Mouse (Mus musculus): ENCODE data around the gene Kcnq2. TPM values are rescaled to one million over a fixed set of nuclear protein-coding genes. Genes with fewer than 3 reads are reported as not detected.

Kcnq2 gene
- not detected in 2 replicates for total RNA-seq (2017)

DNA sequence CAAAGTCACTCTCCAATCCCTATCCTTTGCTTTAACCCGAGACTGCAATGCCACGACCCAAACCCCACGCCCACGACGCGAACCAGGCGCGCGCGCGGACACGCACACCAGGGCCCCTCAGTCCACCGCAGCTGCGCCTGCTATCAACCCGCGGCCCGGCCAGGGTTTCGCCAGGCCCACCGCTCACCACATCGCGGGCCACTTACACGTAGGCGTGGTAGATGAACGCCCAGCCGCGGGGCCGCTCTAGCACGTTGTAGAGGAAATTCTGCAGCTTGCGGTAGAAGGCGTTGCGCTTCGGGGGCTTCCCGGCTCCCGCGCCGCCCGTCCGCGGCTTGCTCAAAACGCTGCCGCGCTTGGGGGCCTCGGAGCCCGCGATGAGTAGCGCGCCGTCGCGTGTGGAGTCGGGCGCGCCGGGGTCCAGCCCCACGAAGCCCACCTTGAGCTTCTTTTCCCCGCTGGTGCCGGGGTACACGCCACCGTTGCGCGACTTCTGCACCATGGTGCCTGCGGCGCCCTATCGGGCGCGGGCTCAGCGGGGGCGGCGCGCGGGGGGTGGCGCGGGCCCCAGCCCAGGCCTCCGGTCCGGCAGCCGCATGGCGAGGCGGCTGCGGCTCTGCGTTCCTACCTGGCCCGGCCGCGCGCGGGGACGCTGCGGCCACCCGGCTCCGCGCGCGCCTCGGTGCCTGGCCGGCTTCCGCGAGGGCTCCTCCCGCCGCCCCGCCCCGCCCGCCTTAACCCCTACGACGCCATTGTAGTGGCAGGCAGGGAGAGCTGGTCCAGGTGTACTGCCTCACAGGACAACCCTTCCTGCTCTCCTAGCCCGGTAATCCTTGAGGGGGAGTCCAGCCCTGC lies at the start of gene Kcnq2:
Gene Kcnq2 (minus strand): TSS at position 710 of the 855 bp plus-strand sequence.
- ATAC-seq (ENCODE audit: extremely low read depth, insufficient number of reproducible peaks, low FRiP score, poor library complexity, severe bottlenecking): no peak

DNA sequence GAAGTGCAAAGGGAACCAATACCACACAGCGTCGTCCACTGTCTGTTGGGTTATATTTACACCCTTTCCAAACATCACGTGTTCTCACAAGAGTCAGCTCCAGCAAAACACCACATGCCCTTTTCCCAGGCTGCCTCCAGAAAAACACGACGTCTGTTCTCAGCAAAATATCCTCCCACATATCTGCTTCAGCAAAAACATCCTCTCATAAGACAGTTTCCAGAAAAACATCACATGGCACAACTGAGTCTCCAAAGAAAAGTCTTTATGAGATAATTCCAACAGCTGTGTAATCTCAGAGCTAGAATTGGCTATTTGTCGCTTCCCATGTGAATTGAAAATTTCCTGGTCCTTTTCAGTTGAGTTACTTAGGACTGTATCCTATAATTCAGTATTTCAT lies 45.8 kb upstream of the Kcnq2 start:
- ATAC-seq (ENCODE audit: extremely low read depth, insufficient number of reproducible peaks, low FRiP score, poor library complexity, severe bottlenecking): no peak

DNA sequence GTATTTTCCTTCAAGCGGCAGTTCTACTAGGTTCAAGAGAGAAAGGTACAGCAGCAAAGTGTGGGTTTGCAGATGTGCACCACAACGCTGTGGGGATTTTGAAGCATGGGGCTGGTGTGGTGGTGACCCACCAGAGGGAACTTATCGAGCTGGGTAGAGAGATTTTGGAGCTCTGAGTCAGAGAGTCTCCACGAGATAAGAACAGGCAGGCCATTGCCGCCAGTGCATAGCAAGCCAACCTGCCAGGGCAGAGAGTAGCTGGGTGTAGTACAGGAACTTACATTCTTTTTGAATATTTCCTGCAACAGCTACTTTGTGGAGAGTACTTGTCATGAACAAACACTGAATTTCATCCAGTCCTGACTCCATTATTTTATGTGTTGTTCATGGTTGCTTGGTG lies 43.4 kb upstream of the Kcnq2 start:
- ATAC-seq (ENCODE audit: extremely low read depth, insufficient number of reproducible peaks, low FRiP score, poor library complexity, severe bottlenecking): no peak

DNA sequence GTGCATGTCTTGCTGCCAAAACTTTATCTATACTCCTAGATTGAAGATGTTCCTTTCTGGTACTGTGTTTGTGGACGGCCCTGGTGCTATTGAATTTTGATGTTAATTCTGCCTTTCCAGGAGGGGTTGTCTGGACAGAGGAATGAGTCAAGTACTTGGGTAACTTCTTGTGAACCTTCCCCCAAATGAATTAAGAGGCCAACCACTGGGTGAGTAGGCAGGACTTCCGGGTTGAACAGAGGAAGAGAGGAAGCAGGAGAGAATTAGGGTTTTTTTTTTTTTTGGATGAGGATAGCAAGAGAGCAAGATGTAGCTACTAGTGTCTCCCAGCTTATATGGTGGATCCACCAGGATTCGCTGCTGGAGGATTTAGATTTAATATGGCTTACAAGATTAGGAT lies 42.9 kb upstream of the Kcnq2 start:
- ATAC-seq (ENCODE audit: extremely low read depth, insufficient number of reproducible peaks, low FRiP score, poor library complexity, severe bottlenecking): no peak

DNA sequence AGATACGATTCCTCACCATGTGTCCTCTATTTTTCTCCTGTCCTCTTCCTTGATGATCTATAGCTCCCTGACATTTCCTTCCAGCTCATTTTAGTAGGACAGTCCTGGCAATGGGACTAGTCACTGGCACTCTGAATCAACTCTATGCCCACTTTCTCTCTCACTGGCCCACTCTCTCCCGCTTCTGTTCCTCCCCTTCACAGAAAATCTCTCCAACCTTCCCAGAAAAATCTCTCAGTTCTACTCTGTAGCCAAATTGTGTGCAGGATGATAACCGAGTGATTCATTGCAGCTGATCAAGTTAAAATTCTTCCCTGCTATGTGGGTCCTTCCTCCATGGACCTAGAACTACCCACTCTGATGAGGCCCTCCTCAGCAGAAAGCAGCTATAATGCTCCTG lies 39.5 kb upstream of the Kcnq2 start:
- no peak for ATAC-seq (ENCODE audit: extremely low read depth, insufficient number of reproducible peaks, low FRiP score, poor library complexity, severe bottlenecking)

DNA sequence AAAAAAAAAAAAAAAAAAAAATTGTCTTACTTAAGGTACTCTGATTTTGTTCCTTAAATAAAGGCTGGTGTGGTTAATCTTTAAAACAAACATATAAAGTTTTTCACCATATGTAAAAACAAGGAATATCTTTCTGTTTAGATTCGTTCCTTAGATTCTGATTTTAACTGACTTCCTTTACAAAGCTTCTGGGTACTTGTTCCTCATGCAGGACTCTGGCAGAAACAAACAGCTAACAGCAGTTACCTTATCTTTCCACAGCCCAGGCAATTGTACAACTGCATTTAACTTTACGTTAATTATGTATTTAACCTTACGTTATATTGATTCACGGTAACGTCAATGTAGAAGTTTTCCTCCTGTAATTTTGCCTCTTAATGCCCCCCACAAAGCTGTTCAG lies 31.4 kb upstream of the Kcnq2 start:
- no peak for ATAC-seq (ENCODE audit: extremely low read depth, insufficient number of reproducible peaks, low FRiP score, poor library complexity, severe bottlenecking)

DNA sequence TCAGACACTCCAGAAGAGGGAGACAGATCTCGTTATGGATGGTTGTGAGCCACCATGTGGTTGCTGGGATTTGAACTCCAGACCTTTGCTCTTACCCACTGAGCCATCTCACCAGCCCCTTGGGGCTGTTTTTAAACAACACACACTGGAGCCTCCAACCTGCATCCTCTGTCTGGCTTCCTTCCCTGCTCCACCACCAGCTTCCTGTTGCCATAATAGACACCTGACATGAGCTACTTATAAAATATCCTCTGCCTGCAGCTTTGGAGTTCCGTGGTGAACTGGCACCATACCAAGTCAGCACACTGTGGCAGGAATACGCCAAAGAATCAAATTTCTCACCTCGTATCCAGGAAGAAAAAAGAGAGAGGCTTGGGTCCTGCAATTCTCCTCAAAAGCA lies 25.7 kb upstream of the Kcnq2 start:
- ATAC-seq (ENCODE audit: extremely low read depth, insufficient number of reproducible peaks, low FRiP score, poor library complexity, severe bottlenecking): no peak

DNA sequence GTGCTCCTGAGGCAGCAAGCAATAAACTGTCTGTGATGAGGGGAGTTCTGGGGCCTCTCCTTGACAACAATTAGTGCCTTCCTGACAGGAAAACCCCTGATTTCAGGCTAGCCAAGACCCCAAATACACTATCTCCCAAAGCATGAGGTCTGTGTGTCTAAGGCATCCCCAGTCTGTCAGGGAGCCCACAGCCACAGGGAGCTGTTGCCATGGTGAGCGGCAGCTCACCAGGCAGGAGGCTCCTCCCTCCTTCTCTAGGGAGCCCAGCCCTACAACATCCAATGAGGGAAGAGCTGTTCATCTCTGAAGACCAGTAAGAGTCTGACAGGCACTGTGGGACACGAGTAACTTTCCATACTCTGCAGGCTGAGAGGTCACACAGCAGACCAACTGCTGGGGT lies 24.7 kb upstream of the Kcnq2 start:
- ATAC-seq (ENCODE audit: extremely low read depth, insufficient number of reproducible peaks, low FRiP score, poor library complexity, severe bottlenecking): no peak

DNA sequence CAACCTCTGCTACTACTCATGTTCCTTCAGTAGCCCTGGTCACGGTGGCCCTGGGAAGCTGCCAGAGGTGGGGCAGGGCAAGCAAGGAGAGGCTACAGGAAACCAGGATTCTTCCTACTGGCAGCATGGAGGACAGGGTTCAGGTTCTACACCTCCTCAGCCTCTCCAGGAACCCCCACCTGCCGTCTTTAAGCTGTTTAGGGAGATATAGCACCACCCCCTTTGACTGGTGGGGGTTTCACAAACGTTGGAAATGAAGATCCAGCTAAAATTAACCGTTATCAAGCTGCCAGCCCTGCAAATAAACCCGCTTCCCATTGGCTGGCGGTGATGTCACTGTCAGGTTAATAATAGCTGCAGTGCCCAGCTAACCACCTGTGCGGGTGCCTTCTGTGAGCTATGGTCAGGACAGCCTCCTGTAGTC lies 24.0 kb upstream of the Kcnq2 start:
- no peak for ATAC-seq (ENCODE audit: extremely low read depth, insufficient number of reproducible peaks, low FRiP score, poor library complexity, severe bottlenecking)

DNA sequence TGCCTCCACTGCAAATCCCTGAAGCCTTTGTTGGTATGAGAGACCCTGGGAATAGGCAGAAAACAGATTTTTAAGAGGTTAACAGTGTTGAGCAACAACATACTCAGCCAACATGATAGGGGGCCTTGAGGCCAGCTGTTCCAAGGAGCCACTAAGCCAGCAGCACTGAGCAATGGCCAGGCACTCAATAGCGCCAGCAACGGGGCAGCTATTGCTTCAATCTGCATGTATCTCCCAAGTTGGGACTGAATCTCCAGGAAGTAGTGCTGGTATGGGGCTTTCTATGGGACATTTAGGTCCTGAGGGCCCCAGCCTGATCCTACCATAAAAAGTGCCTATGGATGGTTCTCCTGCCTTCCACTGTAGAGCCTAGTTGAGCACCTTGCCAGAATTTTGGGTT lies 23.4 kb upstream of the Kcnq2 start:
- no peak for ATAC-seq (ENCODE audit: extremely low read depth, insufficient number of reproducible peaks, low FRiP score, poor library complexity, severe bottlenecking)

DNA sequence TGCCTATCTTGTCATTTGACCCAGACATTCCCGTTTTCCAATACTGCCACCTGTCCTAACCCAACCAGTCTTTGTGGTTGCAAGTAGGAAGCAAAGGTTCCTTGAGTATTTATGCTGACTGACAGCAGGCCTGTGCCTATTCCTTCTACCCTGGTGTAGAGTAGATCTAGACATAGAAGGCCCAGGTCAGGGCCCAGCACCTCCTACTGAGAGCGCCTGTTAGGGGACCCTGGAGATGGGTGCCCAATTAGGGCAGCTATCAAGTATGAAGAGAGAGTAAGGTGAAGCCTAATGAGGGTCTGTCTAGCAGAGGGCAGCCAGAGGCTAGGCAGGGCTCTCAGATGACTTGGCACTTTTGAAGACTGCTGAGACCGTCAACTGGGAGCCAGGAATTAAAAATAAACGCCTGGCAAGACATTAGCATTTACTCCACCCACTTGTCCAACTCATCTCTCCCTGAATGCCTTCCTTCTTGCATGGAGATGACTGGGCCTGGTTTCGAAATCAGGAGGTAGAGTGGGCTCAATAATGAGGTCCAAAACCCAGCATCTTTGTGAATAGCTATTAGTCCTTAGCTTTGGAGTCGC lies 22.7 kb upstream of the Kcnq2 start:
- no peak for ATAC-seq (ENCODE audit: extremely low read depth, insufficient number of reproducible peaks, low FRiP score, poor library complexity, severe bottlenecking)

DNA sequence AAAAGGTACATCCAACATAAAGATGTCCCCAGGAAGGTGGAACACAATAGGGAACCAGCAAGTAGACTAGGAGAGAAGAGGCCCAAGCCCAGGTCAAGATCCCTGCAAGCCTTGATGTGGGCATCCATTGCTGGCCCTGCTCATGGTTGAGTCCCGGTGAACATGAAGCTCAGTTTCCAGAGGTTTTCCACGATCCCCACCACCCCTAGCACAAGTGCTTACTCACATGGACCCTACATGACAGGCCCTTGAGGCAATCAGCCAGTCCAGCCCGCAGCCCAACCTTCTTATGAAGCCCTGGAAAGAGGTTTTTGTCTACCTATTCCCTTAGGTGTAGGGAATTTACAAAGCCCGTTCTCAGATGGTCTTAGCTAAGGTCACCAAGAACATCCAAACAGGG lies 22.1 kb upstream of the Kcnq2 start:
- no peak for ATAC-seq (ENCODE audit: extremely low read depth, insufficient number of reproducible peaks, low FRiP score, poor library complexity, severe bottlenecking)

DNA sequence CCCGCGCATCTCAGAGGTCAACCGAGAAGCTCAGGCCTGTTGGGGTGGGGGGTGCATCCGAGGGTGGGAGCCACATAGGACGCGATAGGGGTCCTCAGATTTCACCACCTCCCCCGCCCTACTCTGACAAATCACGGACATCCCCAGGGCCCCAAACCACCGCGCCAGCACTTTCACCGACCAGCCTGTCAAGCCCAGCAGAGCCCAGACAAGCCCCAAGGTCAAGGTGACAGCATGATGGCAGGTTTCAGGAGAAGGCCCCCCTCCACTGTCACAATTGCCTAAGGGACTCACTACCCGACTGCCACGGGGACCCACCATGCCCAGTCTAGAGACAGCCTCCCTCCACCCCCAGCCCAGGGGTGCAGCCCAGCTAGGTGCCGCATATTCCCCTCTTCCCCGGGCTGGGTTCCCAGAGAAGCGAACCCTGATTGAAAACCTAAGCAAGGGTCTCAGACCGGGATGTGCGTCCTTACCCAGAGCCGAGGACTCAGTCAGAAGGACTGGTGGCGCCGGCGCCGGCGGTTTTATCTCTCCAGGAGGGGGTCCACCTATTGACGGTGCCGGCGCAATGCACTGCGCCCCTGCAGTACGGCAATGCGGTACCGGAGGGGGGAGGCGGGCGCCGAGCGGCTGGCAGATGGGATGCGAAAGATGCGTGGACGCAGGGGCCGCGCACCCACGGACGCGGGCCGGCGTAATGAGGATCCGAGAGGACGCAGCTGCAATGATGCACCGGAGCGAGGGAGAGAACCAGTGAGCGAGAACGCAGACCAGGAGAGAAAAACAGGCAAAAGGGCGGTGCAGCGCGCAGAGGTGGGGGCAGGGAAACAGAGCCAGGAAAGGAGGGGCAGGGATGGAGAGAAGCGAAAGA lies 21.4 kb upstream of the Kcnq2 start, which contains the start of gene Eef1a2:
Gene Eef1a2 (minus strand): TSS at position 767 of the 874 bp plus-strand sequence.
- no peak for ATAC-seq (ENCODE audit: extremely low read depth, insufficient number of reproducible peaks, low FRiP score, poor library complexity, severe bottlenecking)

DNA sequence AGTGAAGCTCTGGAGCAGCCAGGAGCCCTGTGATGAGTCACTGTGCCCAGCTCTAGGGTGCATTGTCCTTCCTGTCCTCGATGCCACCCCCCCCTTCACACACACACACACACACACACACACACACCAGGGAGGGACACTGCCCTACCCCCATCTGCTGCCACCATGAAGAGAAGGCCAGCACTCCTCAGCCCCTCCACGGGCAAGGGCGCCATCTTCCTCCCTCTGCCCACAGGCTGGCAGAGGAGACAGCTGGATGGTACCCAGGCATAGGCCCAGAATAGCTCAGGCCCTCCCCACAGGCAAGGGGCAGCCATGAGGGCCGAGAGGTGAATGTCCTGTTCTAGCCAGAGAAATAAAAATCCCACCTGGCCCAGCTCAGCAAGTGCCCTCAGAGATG lies 20.7 kb upstream of the Kcnq2 start:
- no peak for ATAC-seq (ENCODE audit: extremely low read depth, insufficient number of reproducible peaks, low FRiP score, poor library complexity, severe bottlenecking)

DNA sequence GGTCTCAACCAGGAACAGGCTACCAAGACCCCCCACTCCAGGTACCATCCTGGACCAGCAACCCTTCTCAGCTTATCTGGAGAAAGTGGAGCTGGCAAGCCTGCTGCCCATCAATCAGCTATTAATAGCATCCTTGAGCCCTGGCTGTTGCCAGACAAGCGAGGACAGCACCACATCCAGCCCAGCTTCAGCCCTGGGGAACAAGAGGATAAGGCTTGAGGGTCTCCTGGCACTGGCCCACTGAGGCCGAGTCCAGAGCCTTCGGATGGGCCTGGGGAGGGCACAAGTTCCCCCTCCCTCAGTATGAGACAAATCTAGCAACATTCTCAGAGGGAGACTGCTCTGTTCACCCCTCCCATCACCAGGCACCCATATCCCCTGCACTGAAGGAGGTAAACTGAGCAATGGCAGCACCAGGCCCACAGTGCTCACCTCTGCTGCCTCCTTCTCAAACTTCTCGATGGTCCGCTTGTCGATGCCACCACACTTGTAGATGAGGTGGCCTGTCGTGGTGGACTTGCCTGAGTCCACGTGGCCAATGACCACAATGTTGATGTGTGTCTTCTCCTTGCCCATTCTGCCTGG lies 19.8 kb upstream of the Kcnq2 start:
- no peak for ATAC-seq (ENCODE audit: extremely low read depth, insufficient number of reproducible peaks, low FRiP score, poor library complexity, severe bottlenecking)

DNA sequence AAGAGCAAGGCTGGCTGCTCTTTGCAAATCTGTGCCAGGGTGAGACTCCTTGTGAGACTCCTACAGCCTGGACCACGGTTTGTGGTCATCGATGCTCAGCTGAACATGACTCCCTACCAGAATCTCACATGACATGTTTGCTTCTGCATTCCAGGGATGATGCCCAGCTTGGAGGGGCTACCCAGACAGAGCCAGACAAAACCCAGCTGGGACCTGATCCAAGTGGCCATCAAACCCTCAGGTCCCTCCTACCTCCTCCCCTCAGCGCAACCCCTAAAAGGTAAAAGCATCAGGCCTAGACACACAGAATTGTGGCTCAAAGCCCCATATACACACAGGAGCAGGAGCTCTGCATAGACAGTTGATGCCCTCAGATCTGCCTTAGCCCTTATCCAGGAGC lies 19.3 kb upstream of the Kcnq2 start:
- no peak for ATAC-seq (ENCODE audit: extremely low read depth, insufficient number of reproducible peaks, low FRiP score, poor library complexity, severe bottlenecking)

DNA sequence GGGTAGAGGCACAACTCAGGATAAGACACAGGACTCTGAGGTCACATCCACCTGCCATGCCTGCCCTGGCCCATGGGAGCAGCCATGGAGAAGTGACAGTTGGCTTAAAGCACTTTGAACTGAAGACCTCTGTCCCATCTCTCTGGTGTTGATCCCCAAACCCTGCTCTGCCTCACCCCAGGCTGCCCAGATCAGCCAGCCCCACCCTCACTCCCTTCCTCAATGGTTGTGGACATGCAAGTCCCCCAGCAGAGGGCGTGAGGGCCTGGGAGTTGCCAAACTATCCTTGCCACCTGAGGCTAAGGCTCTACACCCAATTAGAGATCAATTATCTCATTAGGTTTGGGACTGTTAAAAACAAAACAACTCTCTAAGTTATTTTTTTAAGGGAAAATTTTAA lies 18.7 kb upstream of the Kcnq2 start:
- no peak for ATAC-seq (ENCODE audit: extremely low read depth, insufficient number of reproducible peaks, low FRiP score, poor library complexity, severe bottlenecking)

DNA sequence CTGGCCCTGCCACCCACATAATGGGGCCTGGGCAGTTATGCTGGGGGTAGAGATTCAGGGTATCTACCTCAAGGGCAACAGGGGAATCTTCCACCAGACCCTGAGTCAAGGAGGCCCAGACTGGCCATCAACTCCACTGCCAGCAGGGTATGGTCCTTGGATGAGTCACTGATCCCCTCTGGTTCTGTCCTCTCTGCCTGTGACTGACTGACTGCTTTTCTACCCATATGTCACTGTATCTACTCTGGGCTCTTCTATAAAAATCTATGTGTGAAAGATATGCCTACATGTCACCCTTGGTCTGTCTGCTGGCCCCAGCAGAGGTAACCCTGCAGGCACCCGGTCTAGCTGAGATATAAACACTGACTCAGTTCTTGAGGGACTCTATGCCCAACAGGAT lies 18.0 kb upstream of the Kcnq2 start:
- no peak for ATAC-seq (ENCODE audit: extremely low read depth, insufficient number of reproducible peaks, low FRiP score, poor library complexity, severe bottlenecking)

DNA sequence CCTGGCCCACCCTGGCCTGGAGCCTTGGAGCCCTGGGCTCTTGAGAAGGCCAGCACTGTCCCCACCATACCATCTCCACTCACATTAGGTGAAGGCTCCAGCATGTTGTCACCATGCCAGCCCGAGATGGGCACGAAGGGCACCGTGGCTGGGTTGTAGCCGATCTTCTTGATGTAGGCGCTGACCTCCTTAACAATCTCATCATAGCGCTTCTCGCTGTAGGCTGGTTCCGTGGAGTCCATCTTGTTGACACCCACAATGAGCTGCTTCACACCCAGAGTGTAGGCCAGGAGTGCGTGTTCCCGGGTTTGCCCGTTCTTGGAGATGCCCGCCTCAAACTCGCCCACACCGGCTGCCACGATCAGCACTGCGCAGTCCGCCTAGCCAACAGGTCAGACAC lies 17.6 kb upstream of the Kcnq2 start:
- no peak for ATAC-seq (ENCODE audit: extremely low read depth, insufficient number of reproducible peaks, low FRiP score, poor library complexity, severe bottlenecking)
